Mouse (Mus musculus) gonadal fat pad, adult 2 months (tissue): Measurements from ENCODE around the gene Osbpl10. TPM values are rescaled to one million over a fixed set of nuclear protein-coding genes. Genes with fewer than 3 reads are reported as not detected.

Experiments
- DNase-seq: peaks from one replicate; pipeline ENCODE4 v3.0.0-alpha.2; 2012; ENCODE audit warnings: low read depth
- polyA plus RNA-seq: library from polyadenylated mRNA; depleted of rRNA; stranded (reverse); fragments of >200 nt; gene quantifications from 2 replicates; pipeline ENCODE4 v1.2.3, GENCODE M21; 2012; rRNA removed

The Osbpl10 gene
- polyA plus RNA-seq, 1 experiment = 7.1 TPM

- no peak for DNase-seq
Observed at GRCm38 (mm10) chr9:115273095-115273649, 294.8 kb downstream of the Osbpl10 start.

GRCm38 (mm10) chr9:115274806-115275205 lies 296.4 kb downstream of the Osbpl10 start:
- DNase-seq = no peak

- no peak for DNase-seq
Observed at GRCm38 (mm10) chr9:115278641-115279040, 300.3 kb downstream of the Osbpl10 start.

Other genes starting within 250 kb of the Osbpl10 start
- gene Cmtm6, start 247.5 kb upstream of the Osbpl10 start, polyA plus RNA-seq = 58.3 and 67.6 TPM in 2 replicates
- gene Cmtm7, start 196.7 kb upstream of the Osbpl10 start, polyA plus RNA-seq = 46.4 and 56.3 TPM in 2 replicates
- gene Cmtm8, start 134.4 kb upstream of the Osbpl10 start, polyA plus RNA-seq = 45.8 and 49.0 TPM in 2 replicates
- gene Gpd1l, start 44.6 kb upstream of the Osbpl10 start, polyA plus RNA-seq = 25.8 and 26.0 TPM in 2 replicates
- gene Rps27rt, start 4.2 kb downstream of the Osbpl10 start, polyA plus RNA-seq = 104 and 150 TPM in 2 replicates